Mouse (Mus musculus): ENCODE results near the gene Pfn2.

GRCm38 (mm10) chr3:57846912-57847759 is 743 bp downstream of the Pfn2 start:
- TF ChIP-seq CTCF (IDR thresholded peaks at IDR 0.05; ENCODE audit: low read depth, low read length) (no peak), GATA1 (IDR thresholded peaks at IDR 0.05; ENCODE audit: borderline replicate concordance, low read length) (no peak), TAL1 (conservative IDR thresholded peaks at IDR 0.05; ENCODE audit: low read depth, low read length) (no peak), GATA2 (IDR thresholded peaks at IDR 0.05; ENCODE audit: borderline replicate concordance, low read depth, low read length) (no peak)
